Mouse (Mus musculus) embryonic facial prominence, embryonic 13.5 days (tissue): ENCODE data around the gene Mapk14. TPM values are rescaled to one million over a fixed set of nuclear protein-coding genes. Genes with fewer than 3 reads are reported as not detected.

Experiments
- polyA plus RNA-seq: library from polyadenylated mRNA; unstranded; fragments of >200 nt; fragmentation: Nextera tagmentation; extraction: Ambion mirVana; gene quantifications from 2 replicates; pipeline ENCODE4 v1.2.1, GENCODE M21; 2015

Mapk14 gene
- polyA plus RNA-seq, 1 experiment from 2014 or later = 42.5 TPM

Other genes with a start within 250 kb of the Mapk14 start
- 23.3 and 24.5 TPM in 2 replicates for gene Fkbp5, start 173.8 kb upstream of the Mapk14 start, polyA plus RNA-seq
- gene Armc12, start 160.5 kb upstream of the Mapk14 start, polyA plus RNA-seq = not detected in 2 replicates
- gene Clpsl2, start 141.9 kb upstream of the Mapk14 start, polyA plus RNA-seq = not detected in 2 replicates
- 1.3 TPM in 1 of 2 replicates, not detected in the other for gene Clps, start 130.6 kb upstream of the Mapk14 start, polyA plus RNA-seq
- gene Lhfpl5, start 115.7 kb upstream of the Mapk14 start, polyA plus RNA-seq = 0.50 and 0.76 TPM in 2 replicates
- 96.6 and 97.9 TPM in 2 replicates for gene Srpk1, start 68.6 kb upstream of the Mapk14 start, polyA plus RNA-seq
- gene Slc26a8, start 1.1 kb upstream of the Mapk14 start, polyA plus RNA-seq = 0.43 and 0.46 TPM in 2 replicates
- gene AC170998.1, start 34.8 kb downstream of the Mapk14 start, polyA plus RNA-seq = 4.1 and 5.3 TPM in 2 replicates
- 47.3 and 51.5 TPM in 2 replicates for gene Mapk13, start 78.0 kb downstream of the Mapk14 start, polyA plus RNA-seq
- 12.0 and 14.0 TPM in 2 replicates for gene Brpf3, start 109.8 kb downstream of the Mapk14 start, polyA plus RNA-seq
- 0.26 and 0.98 TPM in 2 replicates for gene Pnpla1, start 167.1 kb downstream of the Mapk14 start, polyA plus RNA-seq
- 0.29 and 0.41 TPM in 2 replicates for gene 4930539E08Rik, start 224.0 kb downstream of the Mapk14 start, polyA plus RNA-seq